Mouse (Mus musculus) left cerebral cortex, adult 6 months (tissue): ENCODE measurements around the gene Amz2. TPM values are rescaled to one million over a fixed set of nuclear protein-coding genes. Genes with fewer than 3 reads are reported as not detected.

Experiments
- long read RNA-seq, 2 experiments: library from polyadenylated mRNA; unstranded; transcript quantifications; one replicate each; pipeline ENCODE4 v2.0.0; 2019 to 2020
- polyA plus RNA-seq: library from polyadenylated mRNA; unstranded; fragments of <200 nt; fragmentation: Nextera tagmentation; gene quantifications from 2 replicates; pipeline ENCODE4 v1.2.3, GENCODE M21; 2021

The Amz2 gene
- 23.4 and 33.9 TPM in 2 replicates for polyA plus RNA-seq
- long read RNA-seq, experiment 1, transcript Amz2-203 (8 exons, 1,832 nt), result minor isoform, 7 of 71 reads
- long read RNA-seq, experiment 1, transcript Amz2-202 (9 exons, 2,816 nt), result major isoform, 40 of 71 reads
- long read RNA-seq, experiment 1, partial matches to known transcripts, result 6 of 71 reads
- long read RNA-seq, experiment 1, other reads (novel, unspliced or antisense), result 15 of 71 reads
- long read RNA-seq, experiment 2, partial matches to known transcripts, result 3 of 14 reads
- long read RNA-seq, experiment 2, other reads (novel, unspliced or antisense), result 4 of 14 reads

DNA sequence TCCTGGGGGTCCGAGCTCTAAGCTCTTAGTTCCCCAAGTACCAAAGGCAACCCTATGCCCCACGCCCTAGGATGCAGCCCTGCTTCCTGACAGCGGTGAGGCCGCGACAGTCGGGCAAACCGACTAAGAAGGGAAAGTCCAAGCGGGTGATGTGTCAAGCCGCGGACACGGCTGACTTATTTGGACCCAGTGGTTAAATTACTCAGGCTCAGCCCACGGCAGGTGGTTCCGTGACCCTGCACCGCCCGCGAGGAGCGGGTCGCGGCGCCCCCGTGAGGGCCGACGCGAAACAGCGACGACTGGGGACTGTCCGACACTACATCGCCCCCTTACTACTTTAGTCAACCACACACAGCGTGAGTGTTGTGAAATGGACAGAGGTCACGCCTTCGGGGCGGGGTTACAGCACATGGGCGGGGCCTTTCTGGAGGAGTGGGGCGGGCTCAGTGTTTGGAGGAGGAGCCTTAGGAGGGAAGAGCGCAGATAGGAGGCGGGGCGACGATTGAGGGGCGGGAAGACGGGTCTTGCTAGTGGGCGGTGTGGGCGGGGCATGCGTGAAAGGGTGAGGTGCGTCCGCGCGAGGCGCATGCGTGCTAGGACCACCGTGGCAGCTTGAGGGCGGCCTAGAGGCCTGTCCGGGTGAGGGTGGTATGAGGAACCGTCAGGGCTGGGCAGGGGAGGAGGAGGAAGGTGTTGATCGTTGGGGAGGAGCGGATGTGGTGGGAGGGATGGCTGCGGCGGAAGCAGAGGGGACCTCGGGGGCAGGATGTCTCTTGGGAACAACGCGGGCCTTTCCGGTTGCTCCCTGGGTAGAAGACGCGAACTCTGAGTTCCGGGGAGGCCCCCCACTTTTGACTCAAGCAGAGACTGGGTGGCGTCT, at the start of gene Amz2:
TSS of gene Amz2 (plus strand) at position 555 of the 880 bp plus-strand sequence.

DNA sequence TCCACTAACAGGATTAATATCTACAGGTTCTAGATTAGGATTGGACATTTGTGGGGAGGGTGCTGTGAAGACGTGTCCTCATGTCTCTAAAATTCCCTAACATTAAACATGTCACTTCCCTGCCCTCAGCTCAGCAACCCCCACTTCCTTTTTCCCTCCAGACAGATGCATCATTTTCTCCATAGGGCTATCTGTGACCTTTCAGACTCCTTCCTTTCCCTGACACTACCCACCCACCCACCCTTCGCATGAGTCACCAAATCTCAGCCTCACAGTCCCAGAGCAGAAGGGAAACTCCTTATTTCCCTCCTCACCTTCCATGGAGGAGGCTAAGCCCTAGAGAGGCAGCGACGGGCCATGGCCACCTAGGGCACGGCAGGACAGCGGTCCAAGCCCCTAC, 12.1 kb upstream of the Amz2 start, which contains the start of gene 9930022D16Rik:
TSS of gene 9930022D16Rik (plus strand) at position 301 of the 400 bp plus-strand sequence.

DNA sequence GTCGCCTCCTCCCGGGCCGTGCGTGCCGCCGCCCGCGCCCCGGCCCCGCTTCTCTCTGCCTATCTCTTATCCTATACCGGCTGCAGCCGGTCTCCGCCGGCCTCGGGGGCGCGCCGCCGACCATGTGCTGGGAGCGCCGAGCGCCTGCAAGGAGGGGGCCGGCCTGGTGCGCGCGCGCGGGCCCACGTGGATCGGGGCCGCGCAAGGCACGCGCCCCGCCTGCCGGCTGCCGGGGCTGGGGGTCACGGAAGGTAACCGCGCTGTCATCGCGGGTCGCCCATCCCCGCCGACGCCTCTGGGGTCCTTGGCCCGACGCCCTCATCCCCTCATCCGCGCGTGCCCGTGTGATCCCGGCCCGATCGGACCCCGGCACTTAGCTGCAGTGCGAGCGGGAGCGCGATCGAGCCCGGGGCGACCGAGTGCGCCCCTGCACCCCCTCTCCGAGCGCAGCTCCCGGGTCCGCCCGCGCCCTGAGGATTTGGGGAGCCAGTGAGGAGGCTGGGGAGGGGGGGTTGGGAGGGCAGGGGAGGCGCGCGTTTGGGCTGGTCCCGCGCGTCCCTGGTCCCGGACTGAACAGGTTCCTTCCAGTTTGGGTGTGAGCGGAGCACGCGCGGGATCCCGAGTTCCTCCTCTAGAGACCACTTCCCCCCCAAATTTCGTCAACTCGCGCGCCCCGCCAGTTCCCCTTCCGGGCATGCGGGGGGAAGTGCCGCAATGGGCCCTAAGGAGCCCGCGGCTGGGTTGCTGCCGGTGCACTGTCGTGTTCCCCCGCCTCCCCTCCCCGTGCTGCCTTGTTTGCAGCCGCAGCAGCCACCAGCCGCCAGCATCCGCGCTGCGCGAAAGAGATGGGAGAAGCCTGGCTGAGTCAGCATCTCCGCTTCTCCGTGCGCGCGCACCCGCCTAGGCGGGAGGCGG, 47.7 kb downstream of the Amz2 start, which contains the start of the genes Arsg and Slc16a6:
TSS of gene Arsg (plus strand) at position 204 of the 915 bp plus-strand sequence.
TSS of gene Slc16a6 (minus strand) at position 428 of the 915 bp plus-strand sequence.

Other genes starting within 250 kb of the Amz2 start
- gene Rgs9, start 127.8 kb upstream of the Amz2 start, polyA plus RNA-seq, result 28.5 and 35.3 TPM in 2 replicates
- gene Gna13, start 63.1 kb upstream of the Amz2 start, polyA plus RNA-seq, result 19.4 and 30.2 TPM in 2 replicates
- not detected in 2 replicates for gene 9930022D16Rik, start 12.0 kb upstream of the Amz2 start, polyA plus RNA-seq
- 15.2 and 16.0 TPM in 2 replicates for gene Arsg, start 47.4 kb downstream of the Amz2 start, polyA plus RNA-seq
- gene Slc16a6, start 47.7 kb downstream of the Amz2 start, polyA plus RNA-seq, result 5.2 and 6.3 TPM in 2 replicates
- 18.0 and 22.8 TPM in 2 replicates for gene Wipi1, start 186.0 kb downstream of the Amz2 start, polyA plus RNA-seq
- gene Prkar1a, start 223.5 kb downstream of the Amz2 start, polyA plus RNA-seq, result 343 and 402 TPM in 2 replicates